Mouse (Mus musculus) skeletal muscle tissue, adult 2 months (tissue): ENCODE measurements around the gene Mindy2.
"Not testable (repeated sequence)": the region's sequence is repeated elsewhere in the genome, so short reads cannot be mapped to it uniquely, and the experiment has no call there.

Experiments used
- DNase-seq: peaks from one replicate; pipeline ENCODE4 v3.0.0-alpha.2; 2012; ENCODE audit warnings: low read depth, low spot score

Gene Mindy2

GRCm38 (mm10) chr9:70584641-70585040 lies 72.3 kb downstream of the Mindy2 start:
- DNase-seq = no peak

GRCm38 (mm10) chr9:70580956-70581355 lies 76.0 kb downstream of the Mindy2 start:
- DNase-seq = no peak

- no peak for DNase-seq
These were observed 78.9 kb downstream of the Mindy2 start for GRCm38 (mm10) chr9:70578123-70578522.

GRCm38 (mm10) chr9:70570351-70570750 lies 86.6 kb downstream of the Mindy2 start:
- no peak for DNase-seq

GRCm38 (mm10) chr9:70567651-70568050 lies 89.3 kb downstream of the Mindy2 start:
- no peak for DNase-seq

GRCm38 (mm10) chr9:70562825-70563224 lies 94.1 kb downstream of the Mindy2 start:
- no peak for DNase-seq

- DNase-seq = no peak
These were observed 100.2 kb downstream of the Mindy2 start for GRCm38 (mm10) chr9:70556796-70557195.

GRCm38 (mm10) chr9:70555431-70555830 lies 101.5 kb downstream of the Mindy2 start:
- DNase-seq = no peak

GRCm38 (mm10) chr9:70552233-70552632 lies 104.7 kb downstream of the Mindy2 start:
- not testable (repeated sequence) for DNase-seq

- DNase-seq = no peak
These were observed 105.5 kb downstream of the Mindy2 start for GRCm38 (mm10) chr9:70551524-70551923.
